8 mouse cellular contexts compared by ENCODE assay signal in the genomic region with DNA sequence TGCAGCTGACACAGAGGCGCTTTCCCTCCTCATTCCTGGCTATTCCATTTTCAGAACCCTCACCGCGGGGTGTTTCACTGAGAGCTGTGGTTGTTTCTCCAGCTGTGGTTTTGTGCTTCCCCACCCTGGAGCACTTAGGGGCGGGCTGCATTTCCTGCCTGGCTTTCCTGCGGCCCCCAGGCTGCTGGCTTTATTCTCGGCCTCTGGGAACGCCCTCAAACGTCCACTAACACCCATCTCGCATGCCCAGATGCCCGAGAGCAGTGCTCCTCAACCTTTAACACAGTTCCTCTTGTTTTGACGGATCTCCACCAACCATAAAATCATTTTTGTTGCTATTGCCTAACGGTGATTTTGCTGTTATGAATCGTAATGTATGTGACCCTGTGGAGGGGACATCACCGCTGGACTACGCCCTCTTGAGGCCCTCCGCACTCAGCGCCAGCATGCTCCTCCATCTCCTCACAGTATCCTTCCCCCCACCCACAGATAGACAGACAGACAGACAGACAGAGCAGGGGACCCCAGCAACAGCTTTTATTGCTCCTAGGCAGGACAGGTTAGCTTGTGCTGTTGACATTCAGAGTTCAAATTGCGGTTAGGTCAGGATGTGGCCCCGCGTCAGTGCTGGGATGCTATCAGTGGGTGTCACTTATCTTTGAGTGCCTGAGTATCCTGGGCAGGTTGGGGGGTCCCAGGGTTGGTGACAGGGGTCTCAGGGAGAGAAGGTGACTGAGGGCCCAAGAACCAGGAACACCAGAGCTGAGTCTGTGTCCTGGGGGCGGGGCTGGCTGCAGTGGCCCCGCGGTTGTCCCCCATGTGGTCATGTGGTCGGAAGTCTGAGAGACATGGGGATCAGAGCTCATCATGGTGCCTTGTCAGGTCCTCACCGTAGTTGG. TPM values are rescaled to one million over a fixed set of nuclear protein-coding genes. Genes with fewer than 3 reads are reported as not detected.
A peak's percentile ranks its signal among the peaks of the same experiment; 100 is the strongest.
DNase-seq lines count a peak whose midpoint lies in the region; ATAC-seq and TF ChIP-seq lines count a peak whose summit lies in the region.

No protein-coding gene starts in this region.

- no peaks in the 10 kb centered on the region for H3K9me3 ChIP-seq in embryonic facial prominence, embryonic 15.5 days (replicated peaks)
- no peaks in the 10 kb centered on the region for H3K9me3 ChIP-seq in hindbrain, embryonic 16.5 days (ENCODE audit: control insufficient read depth, low read length)
- no peaks in the 10 kb centered on the region for H3K9me3 ChIP-seq in liver, embryonic 16.5 days (replicated peaks; ENCODE audit: control insufficient read depth, low read length)

- H3K27me3 ChIP-seq in embryonic facial prominence, embryonic 15.5 days, result no peaks in the 10 kb centered on the region
- no peaks in the 10 kb centered on the region for H3K27me3 ChIP-seq in hindbrain, embryonic 16.5 days (replicated peaks; ENCODE audit: control insufficient read depth, insufficient read depth, low read length)
- no peaks in the 10 kb centered on the region for H3K27me3 ChIP-seq in liver, embryonic 16.5 days (ENCODE audit: control insufficient read depth, insufficient read depth, low read depth, low read length)

- peak; percentile 44; the same call in 1 of the 2 replicates for ATAC-seq in embryonic facial prominence, embryonic 15.5 days (ENCODE audit: insufficient number of reproducible peaks, low FRiP score, low TSS enrichment, low read depth)
- no peak for ATAC-seq in hindbrain, embryonic 16.5 days
- ATAC-seq in liver, embryonic 16.5 days (ENCODE audit: low read depth), result peak; percentile 33

- peaks cover 63% of the 10 kb centered on the region for H3K36me3 ChIP-seq in embryonic facial prominence, embryonic 15.5 days
- peaks cover 2% of the 10 kb centered on the region; the same call in 1 of the 2 replicates for H3K36me3 ChIP-seq in hindbrain, embryonic 16.5 days (ENCODE audit: control insufficient read depth, insufficient read depth, low read length)
- peaks cover 2% of the 10 kb centered on the region for H3K36me3 ChIP-seq in liver, embryonic 16.5 days (ENCODE audit: control insufficient read depth, insufficient read depth)

- peak overlapping the region; percentile 13; the same call in 1 of the 2 replicates for H3K4me3 ChIP-seq in layer of hippocampus, adult 2 months
- no peak overlapping the region for H3K4me3 ChIP-seq in embryonic facial prominence, embryonic 15.5 days (replicated peaks)
- H3K4me3 ChIP-seq in hindbrain, embryonic 16.5 days (ENCODE audit: low read length), result no peak overlapping the region
- H3K4me3 ChIP-seq in liver, embryonic 16.5 days (ENCODE audit: low read depth, low read length), result peak overlapping the region; percentile 22
- no peak overlapping the region for H3K4me3 ChIP-seq in olfactory bulb, adult 2 months (ENCODE audit: insufficient read depth, low read depth, low read length)

- H3K27ac ChIP-seq in layer of hippocampus, adult 2 months, result peak overlapping the region; percentile 73
- H3K27ac ChIP-seq in embryonic facial prominence, embryonic 15.5 days (replicated peaks), result peak overlapping the region; percentile 77
- H3K27ac ChIP-seq in hindbrain, embryonic 16.5 days (ENCODE audit: low read depth, low read length), result peak overlapping the region; percentile 46
- H3K27ac ChIP-seq in liver, embryonic 16.5 days (ENCODE audit: low read length), result peak overlapping the region; percentile 58
- H3K27ac ChIP-seq in olfactory bulb, adult 2 months (ENCODE audit: insufficient read depth, low read depth, low read length), result peak overlapping the region; percentile 13

- TF ChIP-seq POLR2A in olfactory bulb, adult 2 months (IDR thresholded peaks at IDR 0.05; ENCODE audit: insufficient read depth, low read depth, low read length), result no peak

- WGBS in embryonic facial prominence, embryonic 15.5 days, result 61% methylated on average over 25 of the region's 25 CpGs
- 67% methylated on average over 25 of the region's 25 CpGs for WGBS in hindbrain, embryonic 16.5 days
- WGBS in liver, embryonic 16.5 days (ENCODE audit: insufficient replicate concordance), result 14% methylated on average over 25 of the region's 25 CpGs
- 58% methylated on average over 25 of the region's 25 CpGs for WGBS in olfactory bulb, adult 2 months

- peak; percentile 24; the same call in 1 of the 2 replicates for TF ChIP-seq CTCF in layer of hippocampus, adult 2 months (conservative IDR thresholded peaks at IDR 0.05)
- TF ChIP-seq CTCF in olfactory bulb, adult 2 months (IDR thresholded peaks at IDR 0.05; ENCODE audit: insufficient read depth, low read depth, low read length), result no peak

- no peak for DNase-seq in layer of hippocampus, adult 2 months (ENCODE audit: low spot score in 2 of 2)
- no peak for DNase-seq in layer of hippocampus, postnatal 14 days (ENCODE audit: low spot score in 2 of 2)
- DNase-seq in testis, postnatal 14 days (ENCODE audit: low spot score), result no peak
- DNase-seq in urinary bladder, postnatal 25 days (ENCODE audit: low spot score), result no peak

- no peak overlapping the region for H3K9ac ChIP-seq in embryonic facial prominence, embryonic 15.5 days
- no peak overlapping the region; the same call in 1 of the 2 replicates for H3K9ac ChIP-seq in hindbrain, embryonic 16.5 days (ENCODE audit: low read depth, low read length)
- peak overlapping the region; percentile 17; the same call in 1 of the 2 replicates for H3K9ac ChIP-seq in liver, embryonic 16.5 days (ENCODE audit: low read depth, low read length)

- H3K4me2 ChIP-seq in embryonic facial prominence, embryonic 15.5 days (replicated peaks), result peak overlapping the region; percentile 8; the same call in 1 of the 2 replicates
- no peak overlapping the region for H3K4me2 ChIP-seq in hindbrain, embryonic 16.5 days (ENCODE audit: low read length)
- H3K4me2 ChIP-seq in liver, embryonic 16.5 days (ENCODE audit: low read depth, low read length), result peak overlapping the region; percentile 44

- peaks cover 25% of the 10 kb centered on the region for H3K4me1 ChIP-seq in embryonic facial prominence, embryonic 15.5 days
- H3K4me1 ChIP-seq in hindbrain, embryonic 16.5 days (ENCODE audit: control insufficient read depth, insufficient read depth, low read depth, low read length), result peaks cover 2% of the 10 kb centered on the region; the same call in 1 of the 2 replicates
- H3K4me1 ChIP-seq in liver, embryonic 16.5 days (ENCODE audit: control insufficient read depth, low read depth, low read length), result peaks cover 14% of the 10 kb centered on the region
- H3K4me1 ChIP-seq in olfactory bulb, adult 2 months (ENCODE audit: control insufficient read depth, insufficient read depth, low read length), result peaks cover 7% of the 10 kb centered on the region; the same call in 1 of the 2 replicates

RNA-seq across cellular contexts. Expression of a gene that starts 9.4 kb away (rescaled TPM):
- total RNA-seq in layer of hippocampus, adult 2 months (2021), result 10 to 100 TPM in 1 of 2 experiments, 1 to 10 TPM in 1; 7.5 to 11.7 TPM
- 10 to 100 TPM; 10.3 to 13.8 TPM for total RNA-seq in layer of hippocampus, postnatal 14 days (2021)
- polyA plus RNA-seq in embryonic facial prominence, embryonic 15.5 days (2015; fragmentation: Nextera tagmentation; extraction: Ambion mirVana), result 520 and 531 TPM in 2 replicates
- 63.3 and 77.3 TPM in 2 replicates for polyA plus RNA-seq in hindbrain, embryonic 16.5 days (2015; fragmentation: Nextera tagmentation; extraction: Ambion mirVana)
- 20.1 and 22.7 TPM in 2 replicates for polyA plus RNA-seq in liver, embryonic 16.5 days (2015; fragmentation: Nextera tagmentation; extraction: Ambion mirVana)
- not detected in 2 replicates for polyA plus RNA-seq in olfactory bulb, adult 2 months (2012; ENCODE audit: insufficient read depth, insufficient read length, low replicate concordance, missing spikeins)

RNA-seq across cellular contexts. Expression of a gene that starts 20.2 kb away (rescaled TPM):
- 1 to 10 TPM; 5.7 to 8.4 TPM for total RNA-seq in layer of hippocampus, adult 2 months (2021)
- total RNA-seq in layer of hippocampus, postnatal 14 days (2021), result 1 to 10 TPM; 5.3 to 7.4 TPM
- polyA plus RNA-seq in embryonic facial prominence, embryonic 15.5 days (2015; fragmentation: Nextera tagmentation; extraction: Ambion mirVana), result 26.0 and 26.9 TPM in 2 replicates
- 15.7 and 16.7 TPM in 2 replicates for polyA plus RNA-seq in hindbrain, embryonic 16.5 days (2015; fragmentation: Nextera tagmentation; extraction: Ambion mirVana)
- 9.7 and 10.5 TPM in 2 replicates for polyA plus RNA-seq in liver, embryonic 16.5 days (2015; fragmentation: Nextera tagmentation; extraction: Ambion mirVana)
- not detected in 2 replicates for polyA plus RNA-seq in olfactory bulb, adult 2 months (2012; ENCODE audit: insufficient read depth, insufficient read length, low replicate concordance, missing spikeins)

RNA-seq across cellular contexts. Expression of a gene that starts 20.4 kb away (rescaled TPM):
- 10 to 100 TPM; 54.2 to 57.7 TPM for total RNA-seq in layer of hippocampus, adult 2 months (2021)
- total RNA-seq in layer of hippocampus, postnatal 14 days (2021), result 10 to 100 TPM; 49.2 to 55.4 TPM
- polyA plus RNA-seq in embryonic facial prominence, embryonic 15.5 days (2015; fragmentation: Nextera tagmentation; extraction: Ambion mirVana), result 68.5 and 73.6 TPM in 2 replicates
- polyA plus RNA-seq in hindbrain, embryonic 16.5 days (2015; fragmentation: Nextera tagmentation; extraction: Ambion mirVana), result 68.8 and 69.0 TPM in 2 replicates
- 23.4 and 23.8 TPM in 2 replicates for polyA plus RNA-seq in liver, embryonic 16.5 days (2015; fragmentation: Nextera tagmentation; extraction: Ambion mirVana)
- polyA plus RNA-seq in olfactory bulb, adult 2 months (2012; ENCODE audit: insufficient read depth, insufficient read length, low replicate concordance, missing spikeins), result not detected in 2 replicates

RNA-seq across cellular contexts. Expression of a gene that starts 21.0 kb away (rescaled TPM):
- total RNA-seq in layer of hippocampus, adult 2 months (2021), result 10 to 100 TPM; 17.8 to 19.0 TPM
- total RNA-seq in layer of hippocampus, postnatal 14 days (2021), result 10 to 100 TPM; 17.1 to 20.9 TPM
- 126 and 135 TPM in 2 replicates for polyA plus RNA-seq in embryonic facial prominence, embryonic 15.5 days (2015; fragmentation: Nextera tagmentation; extraction: Ambion mirVana)
- polyA plus RNA-seq in hindbrain, embryonic 16.5 days (2015; fragmentation: Nextera tagmentation; extraction: Ambion mirVana), result 34.1 and 40.2 TPM in 2 replicates
- polyA plus RNA-seq in liver, embryonic 16.5 days (2015; fragmentation: Nextera tagmentation; extraction: Ambion mirVana), result 50.6 and 56.1 TPM in 2 replicates
- polyA plus RNA-seq in olfactory bulb, adult 2 months (2012; ENCODE audit: insufficient read depth, insufficient read length, low replicate concordance, missing spikeins), result not detected in 2 replicates

RNA-seq across cellular contexts. Expression of a gene that starts 30.0 kb away (rescaled TPM):
- total RNA-seq in layer of hippocampus, adult 2 months (2021), result 10 to 100 TPM; 77.6 to 81.4 TPM
- 10 to 100 TPM; 67.3 to 67.9 TPM for total RNA-seq in layer of hippocampus, postnatal 14 days (2021)
- 11.9 and 12.1 TPM in 2 replicates for polyA plus RNA-seq in embryonic facial prominence, embryonic 15.5 days (2015; fragmentation: Nextera tagmentation; extraction: Ambion mirVana)
- 12.8 and 13.4 TPM in 2 replicates for polyA plus RNA-seq in hindbrain, embryonic 16.5 days (2015; fragmentation: Nextera tagmentation; extraction: Ambion mirVana)
- 1.9 and 2.0 TPM in 2 replicates for polyA plus RNA-seq in liver, embryonic 16.5 days (2015; fragmentation: Nextera tagmentation; extraction: Ambion mirVana)
- polyA plus RNA-seq in olfactory bulb, adult 2 months (2012; ENCODE audit: insufficient read depth, insufficient read length, low replicate concordance, missing spikeins), result not detected in 2 replicates

Comparison
In these comparisons a context has a peak if more than half of its experiments do, and no peak if none do; other contexts are left out.
1. H3K27ac ChIP-seq: peak in every context shown above with its lines; median percentile 77 in embryonic facial prominence, embryonic 15.5 days; 73 in layer of hippocampus, adult 2 months; 58 in liver, embryonic 16.5 days; 46 in hindbrain, embryonic 16.5 days; 13 in olfactory bulb, adult 2 months.
2. H3K4me3 ChIP-seq: peak in layer of hippocampus, adult 2 months (single experiment) and liver, embryonic 16.5 days (single experiment); none in embryonic facial prominence, embryonic 15.5 days (single experiment), hindbrain, embryonic 16.5 days (single experiment) and olfactory bulb, adult 2 months (single experiment).
3. RNA of a gene that starts 9.4 kb away (polyA plus RNA-seq): 520 to 531 TPM in embryonic facial prominence, embryonic 15.5 days, 63.3 to 77.3 TPM in hindbrain, embryonic 16.5 days and 20.1 to 22.7 TPM in liver, embryonic 16.5 days; not detected in olfactory bulb, adult 2 months; every median in the first group is over 10 times any median in the second.
4. RNA of a gene that starts 20.2 kb away (polyA plus RNA-seq): 26.0 to 26.9 TPM in embryonic facial prominence, embryonic 15.5 days, 15.7 to 16.7 TPM in hindbrain, embryonic 16.5 days and 9.7 to 10.5 TPM in liver, embryonic 16.5 days; not detected in olfactory bulb, adult 2 months; every median in the first group is over 10 times any median in the second.